Mouse (Mus musculus): ENCODE measurements around the gene Ccdc63.

DNA sequence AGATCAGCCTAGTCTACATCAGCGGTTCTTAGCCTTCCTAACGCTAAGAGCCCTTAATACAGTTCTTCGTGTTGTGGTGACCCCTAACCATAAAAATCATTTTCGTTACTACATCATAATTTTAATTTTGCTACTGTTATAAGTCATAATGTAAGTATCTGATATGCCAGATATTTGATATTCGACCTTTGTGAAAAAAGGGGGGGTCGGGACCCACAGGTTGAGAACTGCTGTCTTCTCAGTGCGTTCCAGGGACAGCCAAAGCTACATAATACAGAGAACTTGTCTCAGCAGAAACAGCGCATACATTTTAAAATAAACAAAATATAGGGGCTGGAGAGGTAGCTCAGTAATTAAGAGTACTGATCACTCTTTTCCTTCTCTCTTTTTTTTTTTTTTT, 51.0 kb downstream of the Ccdc63 start:
- TF ChIP-seq CTCF (IDR thresholded peaks at IDR 0.05; ENCODE audit: control insufficient read depth, insufficient read depth, insufficient read length) (no peak), MAX (IDR thresholded peaks at IDR 0.05) (no peak), USF1 (IDR thresholded peaks at IDR 0.05; ENCODE audit: low read depth) (no peak), MYOG (IDR thresholded peaks at IDR 0.05; ENCODE audit: control insufficient read depth, extremely low read depth, insufficient read length) (no peak), MYOD1 (IDR thresholded peaks at IDR 0.05; ENCODE audit: control insufficient read depth, insufficient read length, low read depth) (no peak), FOSL1 (IDR thresholded peaks at IDR 0.05; ENCODE audit: insufficient read depth, low read length, poor library complexity, severe bottlenecking) (no peak)
